Mouse (Mus musculus): ENCODE data around the gene Il17rc. TPM values are rescaled to one million over a fixed set of nuclear protein-coding genes. Genes with fewer than 3 reads are reported as not detected.

Gene Il17rc
- polyA plus RNA-seq, 1 experiment from 2014 or later: 20.2 TPM

- no peak overlapping the region for H3K4me3 ChIP-seq
- no peak for ATAC-seq (ENCODE audit: borderline replicate concordance, extremely low read depth, low FRiP score, low TSS enrichment)
Measured at GRCm38 (mm10) chr6:113480555-113481373, 9.5 kb downstream of the Il17rc start.

GRCm38 (mm10) chr6:113482477-113483099, 11.4 kb downstream of the Il17rc start:
- H3K36me3 ChIP-seq: no peaks in the 10 kb centered on the region
- H3K9ac ChIP-seq: peak overlapping the region; percentile 51
- peak overlapping the region; percentile 89 for H3K27ac ChIP-seq
- no peaks in the 10 kb centered on the region for H3K9me3 ChIP-seq
- H3K4me1 ChIP-seq: peaks cover 19% of the 10 kb centered on the region
- 2% methylated on average over 65 of the region's 65 CpGs for WGBS
- ATAC-seq (ENCODE audit: borderline replicate concordance, extremely low read depth, low FRiP score, low TSS enrichment): peak; percentile 12
- H3K4me2 ChIP-seq: peak overlapping the region; percentile 82
- H3K27me3 ChIP-seq: peaks cover 26% of the 10 kb centered on the region
- peak overlapping the region; percentile 57 for H3K4me3 ChIP-seq

More at GRCm38 (mm10) chr6:113480555-113481373, 9.5 kb downstream of the Il17rc start:
- H3K27ac ChIP-seq: no peak overlapping the region
- H3K36me3 ChIP-seq: no peaks in the 10 kb centered on the region
- no peak overlapping the region; the same call in 1 of the 2 replicates for H3K4me2 ChIP-seq
- WGBS: 51% methylated on average over 18 of the region's 18 CpGs
- peaks cover 26% of the 10 kb centered on the region for H3K27me3 ChIP-seq
- peaks cover 14% of the 10 kb centered on the region for H3K4me1 ChIP-seq
- no peaks in the 10 kb centered on the region for H3K9me3 ChIP-seq
- no peak overlapping the region for H3K9ac ChIP-seq

DNA sequence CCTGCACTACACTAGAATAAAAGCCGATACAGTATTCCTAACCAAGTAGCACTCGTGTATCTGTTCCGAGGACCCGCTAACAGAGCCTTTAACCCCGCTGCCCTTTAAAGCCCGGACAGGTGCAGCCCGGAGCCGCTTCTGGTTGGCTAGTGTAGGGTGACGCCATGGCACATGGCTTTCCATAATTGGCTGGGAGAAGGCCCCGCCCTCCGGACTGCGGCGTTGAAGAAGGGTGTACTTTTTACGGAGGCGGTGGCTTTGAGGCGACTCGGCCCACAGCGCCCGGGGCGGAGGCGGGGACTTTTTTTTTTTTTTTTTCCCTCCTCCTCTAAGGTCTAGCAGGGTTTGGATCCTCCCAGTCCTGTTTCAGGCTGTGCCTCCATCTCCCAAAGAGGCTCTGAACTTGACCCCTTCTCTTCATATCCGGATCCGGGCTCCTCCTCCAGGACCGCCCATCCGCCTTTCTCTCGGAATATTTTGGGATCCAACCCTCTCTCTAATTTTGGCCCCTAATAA, 11.9 kb downstream of the Il17rc start, which contains the start of gene Creld1:
TSS of gene Creld1 (plus strand) at position 198 of the 516 bp plus-strand sequence.
- Histone ChIP-seq H3K4me1 (peaks cover 25% of the 10 kb centered on the region), H3K4me3 (peak within 1 kb of the TSS; percentile 57), H3K9me3 (no peaks in the 10 kb centered on the region), H3K36me3 (no peaks in the 10 kb centered on the region), H3K27ac (peak within 1 kb of the TSS; percentile 89), H3K4me2 (peak within 1 kb of the TSS; percentile 82), H3K9ac (peak within 1 kb of the TSS; percentile 54), H3K27me3 (peaks cover 26% of the 10 kb centered on the region)
- WGBS: 0% methylated on average over 26 of the region's 26 CpGs
- peak; percentile 92 for ATAC-seq (ENCODE audit: borderline replicate concordance, extremely low read depth, low FRiP score, low TSS enrichment)

DNA sequence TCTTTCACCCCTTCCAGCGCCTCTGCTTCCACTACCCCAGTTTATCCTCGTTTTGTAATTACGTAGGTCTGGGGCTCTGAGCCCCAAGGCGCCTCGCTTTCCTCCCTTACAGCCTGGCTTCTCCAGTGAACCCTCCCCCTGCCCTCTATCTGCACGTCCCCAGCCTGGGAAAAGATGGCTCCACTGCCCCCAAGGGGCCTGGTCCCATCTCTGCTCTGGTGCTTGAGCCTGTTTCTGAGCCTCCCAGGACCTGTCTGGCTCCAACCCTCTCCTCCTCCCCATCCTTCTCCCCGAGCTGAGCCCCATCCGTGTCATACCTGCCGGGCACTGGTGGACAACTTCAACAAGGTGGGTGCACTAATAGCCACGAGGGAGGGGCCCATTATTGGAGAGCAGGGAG, 12.5 kb downstream of the Il17rc start:
- peak overlapping the region; percentile 89 for H3K27ac ChIP-seq
- ATAC-seq (ENCODE audit: borderline replicate concordance, extremely low read depth, low FRiP score, low TSS enrichment): peak; percentile 28; the same call in 1 of the 2 replicates

GRCm38 (mm10) chr6:113487125-113487576, 15.9 kb downstream of the Il17rc start:
- Histone ChIP-seq H3K4me2 (no peak overlapping the region), H3K4me1 (peaks cover 27% of the 10 kb centered on the region), H3K4me3 (no peak overlapping the region), H3K27me3 (peaks cover 9% of the 10 kb centered on the region), H3K9ac (no peak overlapping the region), H3K36me3 (peaks cover 4% of the 10 kb centered on the region; the same call in 1 of the 2 replicates), H3K27ac (0 out of 2 replicates have a peak overlapping the region, but pooled peaks have one; percentile 2), H3K9me3 (no peaks in the 10 kb centered on the region)
- WGBS: 45% methylated on average over 7 of the region's 7 CpGs
- no peak for ATAC-seq (ENCODE audit: borderline replicate concordance, extremely low read depth, low FRiP score, low TSS enrichment)

More for the DNA sequence above, 12.5 kb downstream of the Il17rc start:
- H3K4me1 ChIP-seq: peaks cover 28% of the 10 kb centered on the region
- peak overlapping the region; percentile 82 for H3K4me2 ChIP-seq
- H3K4me3 ChIP-seq: peak overlapping the region; percentile 57
- peak overlapping the region; percentile 54 for H3K9ac ChIP-seq
- no peaks in the 10 kb centered on the region for H3K9me3 ChIP-seq
- WGBS: 8% methylated on average over 10 of the region's 10 CpGs
- H3K36me3 ChIP-seq: no peaks in the 10 kb centered on the region
- H3K27me3 ChIP-seq: peaks cover 26% of the 10 kb centered on the region

GRCm38 (mm10) chr6:113489410-113489809, 18.2 kb downstream of the Il17rc start:
- 93% methylated on average over 14 of the region's 14 CpGs for WGBS
- Histone ChIP-seq H3K4me2 (no peak overlapping the region), H3K9ac (no peak overlapping the region), H3K4me3 (no peak overlapping the region), H3K27ac (no peak overlapping the region), H3K36me3 (peaks cover 4% of the 10 kb centered on the region; the same call in 1 of the 2 replicates), H3K9me3 (no peaks in the 10 kb centered on the region), H3K4me1 (peaks cover 16% of the 10 kb centered on the region), H3K27me3 (peaks cover under 1% of the 10 kb centered on the region; the same call in 1 of the 2 replicates)
- ATAC-seq (ENCODE audit: borderline replicate concordance, extremely low read depth, low FRiP score, low TSS enrichment): no peak

DNA sequence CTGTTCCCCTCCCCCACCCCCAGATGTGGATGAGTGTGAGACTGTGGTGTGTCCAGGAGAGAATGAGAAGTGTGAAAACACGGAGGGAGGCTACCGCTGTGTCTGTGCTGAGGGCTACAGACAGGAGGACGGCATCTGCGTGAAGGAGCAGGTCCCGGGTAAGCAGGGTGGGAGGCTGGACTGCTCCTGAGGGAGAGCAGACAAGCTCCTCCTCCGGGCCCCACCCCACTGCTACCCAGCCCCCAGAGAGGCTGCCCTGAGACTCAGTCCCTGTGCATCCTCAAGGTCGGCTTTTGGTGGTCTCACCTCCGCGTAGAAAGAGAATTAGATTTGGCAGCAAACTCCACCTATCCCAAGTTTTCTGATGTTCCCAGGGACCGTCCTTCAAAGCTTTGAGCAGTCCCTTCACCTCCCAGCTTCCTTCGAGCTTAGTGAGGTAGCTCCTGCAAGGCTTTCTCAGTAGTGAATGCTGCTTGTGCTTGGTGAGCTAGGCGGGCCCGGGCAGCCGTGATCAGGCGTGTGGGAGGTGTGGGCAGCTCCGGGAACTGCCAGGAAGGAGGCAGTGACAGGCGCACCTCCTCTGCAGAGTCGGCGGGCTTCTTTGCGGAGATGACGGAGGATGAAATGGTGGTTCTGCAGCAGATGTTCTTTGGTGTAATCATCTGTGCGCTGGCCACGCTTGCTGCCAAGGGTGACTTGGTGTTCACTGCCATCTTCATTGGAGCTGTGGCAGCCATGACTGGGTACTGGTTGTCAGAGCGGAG, 21.1 kb downstream of the Il17rc start:
- peaks cover 4% of the 10 kb centered on the region; the same call in 1 of the 2 replicates for H3K36me3 ChIP-seq
- H3K4me3 ChIP-seq: no peak overlapping the region
- no peak overlapping the region for H3K9ac ChIP-seq
- no peak overlapping the region for H3K27ac ChIP-seq
- ATAC-seq (ENCODE audit: borderline replicate concordance, extremely low read depth, low FRiP score, low TSS enrichment): no peak
- H3K27me3 ChIP-seq: peaks cover 30% of the 10 kb centered on the region
- peaks cover 27% of the 10 kb centered on the region for H3K4me1 ChIP-seq
- WGBS: 70% methylated on average over 24 of the region's 24 CpGs
- H3K4me2 ChIP-seq: no peak overlapping the region
- H3K9me3 ChIP-seq: no peaks in the 10 kb centered on the region

DNA sequence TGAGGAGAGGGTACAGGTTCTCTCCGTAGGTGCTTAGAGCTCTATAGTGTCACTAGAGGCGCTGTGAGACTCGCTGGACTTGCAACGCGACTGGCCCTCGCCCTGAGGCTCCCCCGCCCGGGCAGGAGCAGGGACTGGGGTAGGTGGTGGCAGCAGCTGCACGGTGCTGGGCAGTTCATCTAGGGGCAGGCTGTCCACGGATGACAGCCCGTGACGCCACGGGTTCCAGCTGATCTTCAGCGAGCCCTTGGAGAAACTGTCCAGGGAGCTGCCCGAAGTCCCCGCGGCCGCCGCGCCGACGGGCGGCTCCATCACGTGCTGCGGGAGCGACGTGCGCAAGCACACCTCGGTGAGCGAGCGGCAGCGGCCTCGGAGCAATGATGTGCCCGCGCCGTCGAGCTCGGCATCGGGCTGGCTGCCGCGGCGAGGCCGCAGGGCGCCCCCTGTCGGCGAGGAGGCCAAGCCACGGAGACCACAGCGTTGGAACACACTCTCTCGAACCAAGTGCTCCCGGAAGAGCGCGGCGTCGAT, 23.1 kb downstream of the Il17rc start:
- WGBS: under 1% methylated on average over 54 of the region's 54 CpGs

DNA sequence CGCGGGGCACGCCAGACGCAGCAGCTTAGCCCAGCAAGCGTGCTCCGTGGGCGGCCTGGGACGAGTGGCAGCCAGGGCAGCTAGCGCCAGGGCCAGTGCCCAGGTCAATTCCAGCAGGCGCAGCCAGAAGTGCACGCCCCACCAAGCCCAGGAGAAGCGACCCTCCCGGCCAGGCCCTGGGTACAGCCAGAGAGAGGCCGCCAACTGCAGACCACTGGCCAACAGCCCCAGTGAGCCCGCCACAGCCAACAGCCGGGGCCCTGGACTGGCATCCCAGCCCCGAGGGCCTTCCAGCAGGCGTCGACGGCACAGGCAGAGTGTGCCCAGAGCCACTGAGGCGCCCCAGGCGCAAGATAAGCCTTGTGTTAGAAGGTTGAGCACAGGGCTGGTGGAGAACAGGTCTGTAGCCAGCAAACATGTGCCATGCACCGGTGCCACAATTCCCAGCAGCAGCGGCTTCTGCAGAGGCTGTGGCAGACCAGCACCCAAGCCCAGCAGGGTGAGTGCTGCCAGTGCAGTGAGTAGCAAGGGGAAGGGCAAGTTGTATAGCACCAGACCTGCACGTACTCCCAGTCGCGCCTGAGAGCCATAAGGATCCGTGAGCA, 23.9 kb downstream of the Il17rc start:
- no peak for ATAC-seq (ENCODE audit: borderline replicate concordance, extremely low read depth, low FRiP score, low TSS enrichment)
- H3K27me3 ChIP-seq: peaks cover 46% of the 10 kb centered on the region
- H3K27ac ChIP-seq: no peak overlapping the region
- H3K9ac ChIP-seq: no peak overlapping the region
- no peaks in the 10 kb centered on the region for H3K9me3 ChIP-seq
- 31% methylated on average over 28 of the region's 28 CpGs for WGBS
- H3K4me3 ChIP-seq: peak overlapping the region; percentile 36
- H3K4me1 ChIP-seq: peaks cover 14% of the 10 kb centered on the region
- peak overlapping the region; percentile 63 for H3K4me2 ChIP-seq
- peaks cover 4% of the 10 kb centered on the region; the same call in 1 of the 2 replicates for H3K36me3 ChIP-seq

More for the DNA sequence above, 23.1 kb downstream of the Il17rc start:
- H3K4me2 ChIP-seq: peak overlapping the region; percentile 63
- ATAC-seq (ENCODE audit: borderline replicate concordance, extremely low read depth, low FRiP score, low TSS enrichment): peak; percentile 74
- H3K27ac ChIP-seq: no peak overlapping the region
- peak overlapping the region; percentile 14; the same call in 1 of the 2 replicates for H3K9ac ChIP-seq
- no peaks in the 10 kb centered on the region for H3K9me3 ChIP-seq
- H3K27me3 ChIP-seq: peaks cover 38% of the 10 kb centered on the region
- peaks cover 4% of the 10 kb centered on the region; the same call in 1 of the 2 replicates for H3K36me3 ChIP-seq
- H3K4me1 ChIP-seq: peaks cover 14% of the 10 kb centered on the region
- peak overlapping the region; percentile 36 for H3K4me3 ChIP-seq

DNA sequence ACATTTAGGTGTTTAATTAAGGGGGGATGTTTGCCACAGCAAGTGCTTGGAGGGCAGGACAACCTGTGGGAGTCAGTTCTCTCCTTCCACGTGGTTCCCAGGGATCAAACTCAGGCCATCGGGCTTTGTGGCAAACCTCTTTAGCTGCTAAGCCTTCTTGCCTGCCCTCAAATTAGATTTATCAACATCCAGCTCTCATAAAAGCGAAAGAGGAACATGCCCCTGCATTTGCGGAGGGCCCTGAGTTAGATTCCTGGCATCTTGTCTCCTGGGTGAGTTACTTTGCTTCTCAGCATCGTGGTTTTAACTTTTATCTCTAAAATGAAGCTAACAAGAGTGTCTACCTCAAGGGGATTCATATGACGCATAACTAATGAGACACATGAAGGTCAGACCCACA, 28.1 kb downstream of the Il17rc start:
- H3K4me2 ChIP-seq: no peak overlapping the region
- 69% methylated on average over 6 of the region's 6 CpGs for WGBS
- H3K4me1 ChIP-seq: peaks cover 17% of the 10 kb centered on the region
- no peak overlapping the region for H3K27ac ChIP-seq
- H3K9me3 ChIP-seq: no peaks in the 10 kb centered on the region
- H3K27me3 ChIP-seq: peaks cover 75% of the 10 kb centered on the region
- no peaks in the 10 kb centered on the region for H3K36me3 ChIP-seq
- no peak overlapping the region for H3K4me3 ChIP-seq
- ATAC-seq (ENCODE audit: borderline replicate concordance, extremely low read depth, low FRiP score, low TSS enrichment): no peak
- no peak overlapping the region for H3K9ac ChIP-seq
